Mouse (Mus musculus) heart, postnatal 0 days (tissue): ENCODE data around the gene Ephb1.

Source experiments
- CTCF ChIP-seq: IDR thresholded peaks from 2 replicates; pipeline ENCODE4 v1.5.1; 2016; ENCODE audit warnings: antibody characterized with exemption, control low read depth, low read depth
- EP300 ChIP-seq: IDR thresholded peaks from 2 replicates; pipeline ENCODE4 v1.6.1; 2016; ENCODE audit warnings: antibody characterized with exemption, low read depth

- no peak for TF ChIP-seq CTCF
- TF ChIP-seq EP300, result no peak
These were observed 152.6 kb downstream of the Ephb1 start for GRCm38 (mm10) chr9:102201867-102202266.
